Mouse (Mus musculus) small intestine, adult 2 months (tissue): Measurements from ENCODE around the gene Atp8a2.

Experiments
- CTCF ChIP-seq: fragments of 200-500 bp; IDR thresholded peaks from 2 replicates; pipeline ENCODE4 v1.5.1; 2012; ENCODE audit warnings: low read depth, mild to moderate bottlenecking, control low read depth, inconsistent platforms, low read length, moderate library complexity, mixed read lengths; ENCODE audit not compliant: insufficient replicate concordance, insufficient read length; ENCODE audit errors: extremely low read depth
- POLR2A ChIP-seq: fragments of 200-500 bp; IDR thresholded peaks from 2 replicates; pipeline ENCODE4 v1.6.1; 2012; ENCODE audit warnings: low read depth, mild to moderate bottlenecking, control low read depth, inconsistent platforms, low read length, moderate library complexity

DNA sequence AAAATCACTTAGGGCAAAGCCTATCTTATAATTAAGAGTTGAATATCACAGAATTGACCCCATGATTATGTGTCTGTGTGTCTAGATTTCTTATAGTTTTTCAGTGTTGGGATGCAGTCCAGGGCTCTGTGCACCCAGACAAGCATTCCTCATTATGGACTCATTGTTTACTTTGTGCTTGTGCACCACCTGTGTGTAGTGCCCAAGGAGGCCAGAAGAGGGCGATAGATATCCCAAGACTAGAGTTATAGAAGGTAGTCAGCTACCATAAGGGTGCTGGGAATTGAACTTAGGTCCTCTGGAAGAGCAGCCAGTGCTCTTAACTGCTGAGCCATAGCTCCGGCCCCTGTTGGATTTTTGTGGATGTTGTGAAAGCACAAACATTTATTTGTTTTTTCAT lies 320.5 kb downstream of the Atp8a2 start:
- TF ChIP-seq POLR2A (no peak), CTCF (peak; percentile 17; the same call in 1 of the 2 replicates)
